Mouse (Mus musculus) heart, adult 2 months (tissue): ENCODE data around the gene Exoc3. TPM values are rescaled to one million over a fixed set of nuclear protein-coding genes. Genes with fewer than 3 reads are reported as not detected.

Experiments
- DNase-seq, 2 experiments: peaks; one replicate each; pipeline ENCODE4 v3.0.0; 2021
- H3K27ac ChIP-seq: fragments of 200-600 bp; 2 replicates; pipeline ENCODE4 v1.8.1; 2022
- H3K27me3 ChIP-seq: fragments of 200-500 bp; 2 replicates; pipeline ENCODE4 v1.6.1; 2012; ENCODE audit warnings: mild to moderate bottlenecking, low read length, inconsistent platforms, mixed read lengths; ENCODE audit not compliant: control insufficient read depth, insufficient read depth
- H3K36me3 ChIP-seq: fragments of 200-500 bp; 2 replicates; pipeline ENCODE4 v1.6.1; 2012; ENCODE audit warnings: low read length, inconsistent platforms; ENCODE audit not compliant: control insufficient read depth, insufficient read depth
- H3K4me1 ChIP-seq: fragments of 200-500 bp; 2 replicates; pipeline ENCODE4 v1.6.1; 2011; ENCODE audit warnings: low read length; ENCODE audit not compliant: control insufficient read depth, insufficient read depth
- H3K4me3 ChIP-seq: fragments of 200-600 bp; 2 replicates; pipeline ENCODE4 v1.8.1; 2022
- H3K79me2 ChIP-seq: fragments of 200-500 bp; replicated peaks from 2 replicates; pipeline ENCODE4 v1.6.1; 2012; ENCODE audit warnings: mild to moderate bottlenecking, inconsistent platforms, low read length, moderate library complexity, mixed read lengths; ENCODE audit not compliant: control insufficient read depth, insufficient read depth
- H3K9ac ChIP-seq: fragments of 200-500 bp; 2 replicates; pipeline ENCODE4 v1.6.1; 2012; ENCODE audit warnings: low read depth, mild to moderate bottlenecking, control low read depth, inconsistent platforms, low read length, mixed read lengths
- CTCF ChIP-seq: fragments of 200-600 bp; IDR thresholded peaks from 2 replicates; pipeline ENCODE4 v1.8.1; 2022; ENCODE audit warnings: antibody characterized with exemption, mild to moderate bottlenecking, moderate library complexity
- EP300 ChIP-seq: fragments of 200-500 bp; IDR thresholded peaks from 2 replicates; pipeline ENCODE4 v1.6.1; 2011; ENCODE audit warnings: low read depth, low read length, control low read depth; ENCODE audit not compliant: insufficient read depth
- POLR2A ChIP-seq: fragments of 200-500 bp; IDR thresholded peaks from 2 replicates; pipeline ENCODE4 v1.6.1; 2011; ENCODE audit warnings: mild to moderate bottlenecking, low read depth, low read length, control low read depth; ENCODE audit not compliant: insufficient read depth
- WGBS: fragments of 180-500 bp; shearing (Covaris S2); methylation state at CpG from one replicate; pipeline ENCODE4 v1.1.7; 2018; 5-methylcytosine and 5-hydroxymethylcytosine counted together
- intact Hi-C: fragments of 180-260 bp; cut with DNase I; formaldehyde crosslinking; loops from one replicate; pipeline ENCODE4 v1.15.1; 2025
- polyA plus RNA-seq: library from polyadenylated mRNA; depleted of rRNA; stranded (reverse); fragments of >200 nt; gene quantifications from 2 replicates; pipeline ENCODE4 v1.2.3, GENCODE M21; 2012
- total RNA-seq, 2 experiments: library from RNA; stranded (reverse); gene quantifications; 2 replicates each; pipeline ENCODE4 v1.2.3; 2021

Exoc3 gene
- total and polyA plus RNA-seq, 3 experiments = 47.5 to 54.1 (median 51.2) TPM

GRCm38 (mm10) chr13:74147327-74147726 lies 61.2 kb downstream of the Exoc3 start:
- 74% methylated on average over 2 of the region's 2 CpGs for WGBS
- TF ChIP-seq CTCF = no peak
- TF ChIP-seq EP300 = no peak
- TF ChIP-seq POLR2A = no peak
- Histone ChIP-seq H3K36me3 (no peaks in the 10 kb centered on the region), H3K4me3 (no peak overlapping the region), H3K4me1 (no peaks in the 10 kb centered on the region; the same call in 1 of the 2 replicates), H3K9ac (no peak overlapping the region), H3K79me2 (no peaks in the 10 kb centered on the region), H3K27me3 (no peaks in the 10 kb centered on the region), H3K27ac (no peak overlapping the region)
- no peak for DNase-seq
- intact Hi-C loops = no loop called here

- H3K27me3 ChIP-seq = no peaks in the 10 kb centered on the region
- intact Hi-C loops = no loop called here
Measured at GRCm38 (mm10) chr13:74145983-74146622, 62.4 kb downstream of the Exoc3 start.

DNA sequence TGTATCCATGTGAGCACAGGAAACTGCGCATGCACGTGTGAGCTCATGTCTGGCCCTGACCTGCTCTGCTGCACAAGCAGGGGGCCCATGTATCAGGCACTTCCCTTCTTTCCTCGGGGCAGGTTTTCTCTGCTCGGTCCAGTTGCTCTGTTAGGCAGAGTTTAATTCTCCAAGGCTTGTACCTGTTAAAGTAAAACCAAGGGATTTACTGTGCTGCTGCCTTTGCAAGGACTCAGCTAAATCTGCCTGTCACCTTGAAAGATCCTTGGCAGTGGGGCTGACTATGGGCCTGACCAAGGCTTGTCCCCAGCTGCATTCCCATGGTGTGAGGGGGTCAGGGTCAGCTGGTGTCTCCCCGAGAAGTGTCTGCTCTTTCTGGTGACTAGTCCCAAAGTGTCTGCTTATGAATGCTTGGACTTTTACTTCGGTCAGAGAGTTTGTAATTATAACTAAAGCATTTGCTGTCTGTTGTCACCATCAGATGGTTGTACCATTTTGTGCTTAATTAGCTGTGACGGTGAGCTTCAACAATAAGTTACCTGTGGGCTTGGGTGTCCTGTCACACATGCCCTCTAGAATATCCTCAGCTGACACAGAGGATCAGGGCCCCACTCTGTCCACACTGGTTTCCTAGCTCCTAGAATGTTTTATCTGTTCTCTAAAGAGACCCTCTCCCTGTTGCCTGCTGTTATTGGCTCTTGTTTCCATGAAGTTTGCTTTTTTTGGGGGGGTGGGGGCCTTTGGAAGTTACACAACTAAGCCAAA lies 64.2 kb downstream of the Exoc3 start:
- DNase-seq = no peak
- no peaks in the 10 kb centered on the region for H3K79me2 ChIP-seq
- 62% methylated on average over 7 of the region's 7 CpGs for WGBS

More at GRCm38 (mm10) chr13:74145983-74146622, 62.4 kb downstream of the Exoc3 start:
- no peak for DNase-seq
- H3K36me3 ChIP-seq = no peaks in the 10 kb centered on the region
- H3K79me2 ChIP-seq = no peaks in the 10 kb centered on the region
- no peak overlapping the region for H3K27ac ChIP-seq
- no peak overlapping the region for H3K9ac ChIP-seq
- no peak overlapping the region for H3K4me3 ChIP-seq
- TF ChIP-seq CTCF = no peak
- TF ChIP-seq POLR2A = no peak
- TF ChIP-seq EP300 = no peak
- 78% methylated on average over 3 of the region's 3 CpGs for WGBS
- no peaks in the 10 kb centered on the region; the same call in 1 of the 2 replicates for H3K4me1 ChIP-seq

GRCm38 (mm10) chr13:74143282-74143681 lies 65.2 kb downstream of the Exoc3 start:
- DNase-seq = no peak
- no peak overlapping the region for H3K9ac ChIP-seq
- H3K27ac ChIP-seq = no peak overlapping the region
- no peaks in the 10 kb centered on the region for H3K79me2 ChIP-seq
- no peaks in the 10 kb centered on the region; the same call in 1 of the 2 replicates for H3K4me1 ChIP-seq
- no peaks in the 10 kb centered on the region for H3K36me3 ChIP-seq
- intact Hi-C loops = no loop called here
- TF ChIP-seq CTCF (no peak), POLR2A (no peak), EP300 (no peak)
- 69% methylated on average over 3 of the region's 3 CpGs for WGBS
- no peaks in the 10 kb centered on the region for H3K27me3 ChIP-seq
- H3K4me3 ChIP-seq = no peak overlapping the region

More for the DNA sequence above, 64.2 kb downstream of the Exoc3 start:
- Histone ChIP-seq H3K4me1 (no peaks in the 10 kb centered on the region; the same call in 1 of the 2 replicates), H3K4me3 (no peak overlapping the region), H3K9ac (no peak overlapping the region), H3K36me3 (no peaks in the 10 kb centered on the region), H3K27me3 (no peaks in the 10 kb centered on the region), H3K27ac (no peak overlapping the region)
- no peak for TF ChIP-seq CTCF
- TF ChIP-seq EP300 = no peak
- no peak for TF ChIP-seq POLR2A
- intact Hi-C loops = no loop called here

DNA sequence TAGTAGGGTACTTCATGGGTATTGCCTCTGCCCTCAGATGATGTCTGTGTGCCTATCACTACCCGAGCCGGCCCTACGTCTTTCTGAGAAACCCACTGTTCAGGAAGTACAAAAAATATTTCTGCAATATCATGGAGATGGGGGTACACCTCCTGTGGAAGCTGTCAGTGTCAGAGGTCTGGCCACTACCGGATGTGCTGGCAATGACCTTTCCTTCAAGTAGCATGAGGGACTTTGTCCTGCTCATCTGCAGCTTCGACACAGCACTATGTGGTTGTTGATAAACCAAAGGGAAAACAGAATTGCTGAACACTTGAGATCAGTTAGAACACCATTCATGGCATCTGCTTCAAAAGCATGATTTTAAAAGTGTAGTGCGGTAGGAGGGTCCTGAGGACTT lies 67.7 kb downstream of the Exoc3 start:
- no peaks in the 10 kb centered on the region for H3K36me3 ChIP-seq
- no peak overlapping the region for H3K4me3 ChIP-seq
- H3K4me1 ChIP-seq = no peaks in the 10 kb centered on the region; the same call in 1 of the 2 replicates
- no peak overlapping the region for H3K27ac ChIP-seq
- H3K79me2 ChIP-seq = no peaks in the 10 kb centered on the region
- H3K27me3 ChIP-seq = no peaks in the 10 kb centered on the region
- 89% methylated on average over 6 of the region's 6 CpGs for WGBS
- no peak overlapping the region for H3K9ac ChIP-seq
- intact Hi-C loops = no loop called here
- TF ChIP-seq POLR2A (no peak), CTCF (no peak), EP300 (no peak)
- DNase-seq = no peak
